Mouse (Mus musculus): Measurements from ENCODE around the gene Arf1. TPM values are rescaled to one million over a fixed set of nuclear protein-coding genes. Genes with fewer than 3 reads are reported as not detected.

The Arf1 gene
- total and polyA plus RNA-seq, 2 experiments, result 194 to 336 TPM

DNA sequence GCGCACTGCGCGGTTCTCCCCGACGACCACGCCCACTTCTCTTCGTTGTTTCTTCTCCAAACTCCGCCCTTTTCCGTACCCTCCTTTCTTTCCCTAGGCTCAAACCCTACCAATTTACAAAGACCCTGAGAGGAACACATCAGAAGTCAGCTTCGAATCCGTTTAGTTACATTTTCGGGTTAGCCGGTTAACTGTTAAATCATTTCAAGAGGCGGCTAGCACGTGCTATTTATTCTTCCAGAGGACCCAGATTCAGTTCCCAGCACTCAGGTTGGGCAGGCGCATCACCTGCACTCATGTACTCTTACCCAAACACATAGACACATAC is 36.0 kb downstream of the Arf1 start, which contains the start of gene Guk1:
TSS of gene Guk1 (minus strand) at position 154 of the 328 bp plus-strand sequence.
- TF ChIP-seq CTCF (IDR thresholded peaks at IDR 0.05; ENCODE audit: low read depth, low read length) (no peak), POLR2A (IDR thresholded peaks at IDR 0.05; ENCODE audit: extremely low read depth, insufficient read depth, low read length) (no peak)
- DNase-seq (ENCODE audit: extremely low read depth, low read depth, low spot score), result no peak
- H3K27ac ChIP-seq (replicated peaks; ENCODE audit: insufficient read depth, low read depth, low read length), result peak within 1 kb of the TSS; percentile 61
- peak within 1 kb of the TSS; percentile 76 for H3K9ac ChIP-seq (ENCODE audit: low read depth, low read length)
- peak within 1 kb of the TSS; percentile 64 for H3K4me3 ChIP-seq (ENCODE audit: insufficient read depth, low read depth, low read length)
- H3K36me3 ChIP-seq (ENCODE audit: control insufficient read depth, insufficient read depth, low read length), result no peaks in the 10 kb centered on the region
- H3K27me3 ChIP-seq (ENCODE audit: control insufficient read depth, insufficient read depth, low read length), result no peaks in the 10 kb centered on the region
- peaks cover 4% of the 10 kb centered on the region; the same call in 1 of the 2 replicates for H3K4me1 ChIP-seq (ENCODE audit: control insufficient read depth, insufficient read depth, low read length)
- 7% methylated on average over 16 of the region's 16 CpGs for WGBS
- peaks cover 11% of the 10 kb centered on the region; the same call in 1 of the 2 replicates for H3K79me2 ChIP-seq (ENCODE audit: control insufficient read depth, insufficient read depth, low read length)

- H3K79me2 ChIP-seq (ENCODE audit: control insufficient read depth, insufficient read depth, low read length), result peaks cover 11% of the 10 kb centered on the region; the same call in 1 of the 2 replicates
Observed at GRCm38 (mm10) chr11:59191231-59192058, 36.6 kb downstream of the Arf1 start.

DNA sequence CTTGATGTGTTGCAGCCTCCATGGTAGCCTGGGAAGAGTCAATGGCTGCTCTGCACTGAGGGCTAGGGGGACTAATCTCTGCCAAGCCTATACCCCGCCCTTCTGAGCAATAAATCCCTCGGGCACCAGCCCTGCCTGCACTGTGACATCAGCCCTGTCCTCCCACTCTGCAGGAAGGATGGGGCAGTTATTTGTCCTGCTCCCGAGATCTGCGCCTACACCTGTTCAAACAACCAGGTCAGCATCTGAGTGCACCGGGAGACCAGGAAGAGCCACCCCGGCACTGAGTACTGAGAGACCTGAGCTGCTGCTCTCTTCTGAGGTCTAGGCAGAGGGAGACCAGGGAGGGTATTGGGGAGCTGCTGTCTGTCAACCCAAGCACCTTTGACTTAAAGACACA is 40.4 kb downstream of the Arf1 start:
- Histone ChIP-seq H3K27me3 (ENCODE audit: control insufficient read depth, insufficient read depth, low read length) (no peaks in the 10 kb centered on the region), H3K79me2 (ENCODE audit: control insufficient read depth, insufficient read depth, low read length) (peaks cover 11% of the 10 kb centered on the region; the same call in 1 of the 2 replicates), H3K4me1 (ENCODE audit: control insufficient read depth, insufficient read depth, low read length) (peaks cover 4% of the 10 kb centered on the region; the same call in 1 of the 2 replicates), H3K36me3 (ENCODE audit: control insufficient read depth, insufficient read depth, low read length) (no peaks in the 10 kb centered on the region; the same call in 1 of the 2 replicates), H3K9ac (ENCODE audit: low read depth, low read length) (no peak overlapping the region), H3K4me3 (ENCODE audit: insufficient read depth, low read depth, low read length) (no peak overlapping the region), H3K27ac (replicated peaks; ENCODE audit: insufficient read depth, low read depth, low read length) (no peak overlapping the region)
- WGBS, result 56% methylated on average over 6 of the region's 6 CpGs
- DNase-seq (ENCODE audit: extremely low read depth, low read depth, low spot score), result no peak
- TF ChIP-seq POLR2A (IDR thresholded peaks at IDR 0.05; ENCODE audit: extremely low read depth, insufficient read depth, low read length) (no peak), CTCF (IDR thresholded peaks at IDR 0.05; ENCODE audit: low read depth, low read length) (no peak)

More at GRCm38 (mm10) chr11:59191231-59192058, 36.6 kb downstream of the Arf1 start:
- no peaks in the 10 kb centered on the region for H3K27me3 ChIP-seq (ENCODE audit: control insufficient read depth, insufficient read depth, low read length)
- H3K36me3 ChIP-seq (ENCODE audit: control insufficient read depth, insufficient read depth, low read length), result no peaks in the 10 kb centered on the region
- DNase-seq (ENCODE audit: extremely low read depth, low read depth, low spot score), result peak; percentile 87
- H3K4me1 ChIP-seq (ENCODE audit: control insufficient read depth, insufficient read depth, low read length), result peaks cover 4% of the 10 kb centered on the region; the same call in 1 of the 2 replicates
- under 1% methylated on average over 58 of the region's 59 CpGs for WGBS
- no peak for TF ChIP-seq CTCF (IDR thresholded peaks at IDR 0.05; ENCODE audit: low read depth, low read length)
- peak; percentile 69; the same call in 1 of the 2 replicates for TF ChIP-seq POLR2A (IDR thresholded peaks at IDR 0.05; ENCODE audit: extremely low read depth, insufficient read depth, low read length)
- peak overlapping the region; percentile 64 for H3K4me3 ChIP-seq (ENCODE audit: insufficient read depth, low read depth, low read length)
- peak overlapping the region; percentile 61 for H3K27ac ChIP-seq (replicated peaks; ENCODE audit: insufficient read depth, low read depth, low read length)
- H3K9ac ChIP-seq (ENCODE audit: low read depth, low read length), result peak overlapping the region; percentile 76

DNA sequence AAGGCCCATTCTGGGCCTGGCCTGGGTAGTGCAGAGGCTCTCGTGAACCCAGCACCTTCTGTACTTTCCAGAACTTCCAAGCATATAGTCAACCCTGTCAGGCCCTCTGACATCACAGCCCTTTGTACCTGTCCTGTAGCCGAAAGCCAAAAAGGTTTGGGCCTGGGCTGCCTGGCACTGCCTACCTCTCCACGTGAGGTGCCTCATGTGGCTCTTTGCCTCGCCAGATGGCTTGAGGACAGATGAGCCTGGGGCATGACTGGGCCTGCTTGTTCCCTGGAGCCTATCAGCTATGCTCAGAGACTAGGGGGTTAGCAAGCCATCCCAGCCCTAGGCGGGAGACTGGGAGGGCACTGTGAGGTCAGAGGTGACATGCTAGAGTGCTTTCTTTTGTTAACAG is 42.6 kb downstream of the Arf1 start:
- no peak for TF ChIP-seq CTCF (IDR thresholded peaks at IDR 0.05; ENCODE audit: low read depth, low read length)
- TF ChIP-seq POLR2A (IDR thresholded peaks at IDR 0.05; ENCODE audit: extremely low read depth, insufficient read depth, low read length), result no peak
- Histone ChIP-seq H3K4me1 (ENCODE audit: control insufficient read depth, insufficient read depth, low read length) (peaks cover 2% of the 10 kb centered on the region; the same call in 1 of the 2 replicates), H3K27me3 (ENCODE audit: control insufficient read depth, insufficient read depth, low read length) (no peaks in the 10 kb centered on the region), H3K27ac (replicated peaks; ENCODE audit: insufficient read depth, low read depth, low read length) (no peak overlapping the region), H3K36me3 (ENCODE audit: control insufficient read depth, insufficient read depth, low read length) (no peaks in the 10 kb centered on the region; the same call in 1 of the 2 replicates), H3K4me3 (ENCODE audit: insufficient read depth, low read depth, low read length) (no peak overlapping the region), H3K79me2 (ENCODE audit: control insufficient read depth, insufficient read depth, low read length) (peaks cover 11% of the 10 kb centered on the region; the same call in 1 of the 2 replicates), H3K9ac (ENCODE audit: low read depth, low read length) (no peak overlapping the region)
- DNase-seq (ENCODE audit: extremely low read depth, low read depth, low spot score), result no peak
- 90% methylated on average over 5 of the region's 5 CpGs for WGBS

GRCm38 (mm10) chr11:59183821-59184220 is 44.2 kb downstream of the Arf1 start:
- Histone ChIP-seq H3K4me1 (ENCODE audit: control insufficient read depth, insufficient read depth, low read length) (no peaks in the 10 kb centered on the region), H3K79me2 (ENCODE audit: control insufficient read depth, insufficient read depth, low read length) (no peaks in the 10 kb centered on the region), H3K27me3 (ENCODE audit: control insufficient read depth, insufficient read depth, low read length) (no peaks in the 10 kb centered on the region), H3K9ac (ENCODE audit: low read depth, low read length) (no peak overlapping the region), H3K27ac (replicated peaks; ENCODE audit: insufficient read depth, low read depth, low read length) (peak overlapping the region; percentile 30), H3K4me3 (ENCODE audit: insufficient read depth, low read depth, low read length) (no peak overlapping the region), H3K36me3 (ENCODE audit: control insufficient read depth, insufficient read depth, low read length) (no peaks in the 10 kb centered on the region; the same call in 1 of the 2 replicates)
- DNase-seq (ENCODE audit: extremely low read depth, low read depth, low spot score), result no peak
- no peak for TF ChIP-seq POLR2A (IDR thresholded peaks at IDR 0.05; ENCODE audit: extremely low read depth, insufficient read depth, low read length)
- peak; percentile 77 for TF ChIP-seq CTCF (IDR thresholded peaks at IDR 0.05; ENCODE audit: low read depth, low read length)
- WGBS, result 48% methylated on average over 3 of the region's 3 CpGs
